Mouse (Mus musculus) liver, embryonic 14.5 days (tissue): ENCODE data around the gene Tex19.2.

Source experiments
- CTCF ChIP-seq: IDR thresholded peaks from 2 replicates; pipeline ENCODE4 v1.5.1; 2016; ENCODE audit warnings: antibody characterized with exemption, low read depth, control low read depth
- EP300 ChIP-seq: IDR thresholded peaks from 2 replicates; pipeline ENCODE4 v1.6.1; 2016; ENCODE audit warnings: antibody characterized with exemption, low read depth

GRCm38 (mm10) chr11:121111051-121111450 is 7.4 kb downstream of the Tex19.2 start:
- TF ChIP-seq CTCF, result no peak
- TF ChIP-seq EP300, result no peak
